Mouse (Mus musculus) retina, adult 2 months (tissue): Measurements from ENCODE around the gene Lamb1.

Experiments
- DNase-seq: peaks from one replicate; pipeline ENCODE4 v3.0.0-alpha.2; 2012; ENCODE audit warnings: low read depth, low spot score

Gene Lamb1

GRCm38 (mm10) chr12:31283617-31284136 is 18.6 kb downstream of the Lamb1 start:
- DNase-seq, result no peak

GRCm38 (mm10) chr12:31289046-31289445 is 24.0 kb downstream of the Lamb1 start:
- no peak for DNase-seq

DNA sequence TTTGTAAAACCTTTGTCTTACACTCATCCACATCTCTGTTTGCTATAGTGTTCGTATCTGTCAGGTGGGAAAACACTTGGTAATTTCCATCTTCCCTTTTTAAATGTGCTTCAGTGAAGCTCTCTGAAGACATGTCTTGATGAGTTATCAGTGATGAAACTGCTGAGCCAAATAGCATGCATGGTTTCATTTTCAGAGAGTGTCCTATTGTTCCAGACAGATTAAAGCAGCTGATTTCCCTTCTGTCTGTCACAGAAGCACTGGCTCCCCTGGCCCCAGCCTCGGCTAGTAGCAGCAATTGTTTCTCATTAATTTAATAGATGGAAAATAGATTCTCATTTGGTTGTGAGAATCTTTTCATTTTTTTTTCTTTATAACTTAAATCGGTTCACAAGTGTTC is 25.9 kb downstream of the Lamb1 start:
- no peak for DNase-seq

- no peak for DNase-seq
Observed at GRCm38 (mm10) chr12:31293361-31294142, 28.5 kb downstream of the Lamb1 start.

GRCm38 (mm10) chr12:31294526-31294925 is 29.5 kb downstream of the Lamb1 start:
- no peak for DNase-seq

- DNase-seq, result no peak
Observed at GRCm38 (mm10) chr12:31294996-31295395, 30.0 kb downstream of the Lamb1 start.

GRCm38 (mm10) chr12:31295505-31295904 is 30.5 kb downstream of the Lamb1 start:
- DNase-seq, result no peak

DNA sequence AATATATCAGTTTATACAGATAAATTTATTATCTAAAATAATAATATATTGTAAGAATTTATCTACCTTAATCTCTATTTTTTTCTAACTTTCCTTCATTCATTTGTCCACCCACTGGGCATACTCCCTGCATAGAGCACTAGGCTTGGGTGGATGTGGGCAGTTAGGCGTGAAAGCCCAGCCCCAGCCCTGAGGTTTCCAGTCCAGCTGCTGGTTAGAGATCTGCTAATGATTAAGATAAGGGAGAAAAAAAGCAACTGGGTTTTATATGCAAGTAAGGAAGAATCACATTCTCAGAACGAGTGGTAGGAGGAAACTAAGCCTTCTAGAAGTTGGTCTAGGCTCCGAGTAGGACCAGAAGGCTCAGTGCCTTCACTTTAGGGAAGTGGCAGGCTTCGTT is 31.1 kb downstream of the Lamb1 start:
- DNase-seq, result no peak

- DNase-seq, result no peak
Observed at GRCm38 (mm10) chr12:31298122-31298521, 33.1 kb downstream of the Lamb1 start.

DNA sequence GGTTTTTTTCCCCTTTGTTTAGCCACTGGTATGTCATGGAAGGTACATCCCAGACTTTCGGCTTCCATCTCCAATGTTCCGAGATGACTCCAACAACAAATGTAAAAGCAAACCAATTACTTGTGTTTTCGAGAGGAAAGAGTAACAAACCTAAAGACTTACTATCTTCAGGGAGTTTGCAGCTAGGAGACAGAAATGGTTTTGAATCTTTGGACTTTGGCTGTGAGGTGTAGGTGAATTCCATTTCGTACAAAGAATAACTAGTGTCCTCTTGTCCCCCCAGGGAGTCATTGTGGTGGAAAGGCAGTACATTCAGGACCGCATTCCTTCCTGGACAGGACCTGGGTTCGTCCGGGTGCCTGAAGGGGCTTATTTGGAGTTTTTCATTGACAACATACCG is 33.5 kb downstream of the Lamb1 start:
- DNase-seq, result no peak

DNA sequence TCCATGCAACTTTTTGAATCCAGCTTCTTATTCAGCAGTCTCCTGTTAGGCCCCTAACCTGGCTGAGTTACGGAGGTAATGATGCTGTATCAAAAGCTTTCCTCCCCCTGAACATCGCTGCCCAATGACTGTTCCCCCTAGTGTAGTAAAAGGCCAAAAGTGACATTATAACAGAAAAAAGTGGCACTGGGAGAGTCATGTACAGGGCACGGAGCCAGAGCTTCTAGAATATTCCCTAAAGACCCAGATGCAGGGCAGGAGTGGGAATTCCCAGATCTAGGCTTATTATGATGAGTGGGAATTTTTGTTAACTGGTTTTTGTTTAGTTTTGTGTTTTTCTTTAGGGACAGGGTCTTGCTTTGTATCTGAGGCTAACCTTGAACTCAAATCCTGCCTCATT is 34.1 kb downstream of the Lamb1 start:
- no peak for DNase-seq

GRCm38 (mm10) chr12:31299676-31300197 is 34.7 kb downstream of the Lamb1 start:
- DNase-seq, result no peak

DNA sequence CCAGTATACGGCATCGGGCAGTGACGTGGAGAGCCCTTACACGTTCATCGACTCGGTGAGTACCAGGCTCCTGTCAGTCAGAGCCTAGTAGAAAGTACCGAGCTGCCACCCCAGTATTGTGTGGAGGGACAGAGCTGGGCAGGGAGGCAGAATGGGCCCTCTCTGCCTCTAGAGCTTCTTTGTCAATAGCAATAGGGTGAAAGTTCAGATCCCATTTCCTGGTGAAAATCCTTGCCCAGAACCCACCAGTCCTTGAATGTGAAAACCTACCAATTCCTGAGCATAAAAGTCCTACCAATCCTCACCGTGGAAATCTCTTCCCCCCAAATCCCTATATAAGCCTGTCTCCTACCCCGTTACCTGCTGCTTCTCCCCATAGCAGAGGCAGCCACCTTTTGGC is 35.2 kb downstream of the Lamb1 start:
- no peak for DNase-seq

GRCm38 (mm10) chr12:31302266-31302665 is 37.2 kb downstream of the Lamb1 start:
- DNase-seq, result no peak

GRCm38 (mm10) chr12:31302766-31303511 is 37.9 kb downstream of the Lamb1 start:
- no peak for DNase-seq

DNA sequence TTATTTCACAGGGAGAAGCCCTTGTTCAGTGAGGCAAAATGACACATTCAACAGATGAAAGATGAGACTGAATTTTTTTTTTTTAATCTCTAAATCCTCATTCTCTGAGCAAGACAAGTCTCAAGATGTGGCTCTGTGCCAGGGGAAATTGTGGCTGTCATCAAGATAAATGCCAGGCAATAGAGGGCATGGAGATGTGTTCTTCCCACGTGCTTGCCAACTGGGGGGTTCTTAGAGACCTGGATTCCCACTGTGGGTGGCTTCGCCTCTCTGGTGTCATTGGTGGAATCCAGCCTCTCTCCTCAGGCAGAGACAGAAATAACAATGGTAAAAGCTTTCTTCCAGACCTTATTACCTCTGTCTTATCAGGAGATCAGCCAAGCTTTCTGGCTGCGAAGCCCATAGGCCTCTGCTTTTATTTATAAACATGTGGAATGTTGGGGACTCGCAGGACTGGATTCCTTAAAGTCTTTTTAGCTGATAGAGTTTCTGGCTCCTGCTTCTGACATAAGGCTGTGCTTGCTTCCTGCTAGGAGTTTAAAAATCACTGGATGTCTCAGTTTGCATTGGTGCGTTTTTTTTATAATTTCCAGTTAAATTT is 41.1 kb downstream of the Lamb1 start:
- no peak for DNase-seq

GRCm38 (mm10) chr12:31307011-31307410 is 42.0 kb downstream of the Lamb1 start:
- no peak for DNase-seq

DNA sequence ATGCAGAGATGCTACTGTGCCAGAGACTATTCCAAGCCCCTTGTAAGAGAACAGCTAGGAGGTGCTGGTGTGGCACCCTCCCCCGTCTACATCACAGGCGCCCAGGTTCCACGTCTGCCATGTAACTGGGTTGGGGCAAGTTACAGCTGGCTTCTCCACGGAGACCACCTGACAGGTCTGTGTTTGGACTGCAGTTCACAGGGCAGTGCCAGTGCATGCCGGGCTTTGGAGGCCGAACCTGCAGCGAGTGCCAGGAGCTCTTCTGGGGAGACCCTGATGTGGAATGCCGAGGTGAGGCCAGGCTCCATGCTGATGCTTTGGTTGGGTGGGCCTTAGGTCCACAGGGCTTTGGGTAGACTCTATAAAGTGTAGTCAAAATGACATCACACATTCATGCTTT is 42.7 kb downstream of the Lamb1 start:
- DNase-seq, result no peak

DNA sequence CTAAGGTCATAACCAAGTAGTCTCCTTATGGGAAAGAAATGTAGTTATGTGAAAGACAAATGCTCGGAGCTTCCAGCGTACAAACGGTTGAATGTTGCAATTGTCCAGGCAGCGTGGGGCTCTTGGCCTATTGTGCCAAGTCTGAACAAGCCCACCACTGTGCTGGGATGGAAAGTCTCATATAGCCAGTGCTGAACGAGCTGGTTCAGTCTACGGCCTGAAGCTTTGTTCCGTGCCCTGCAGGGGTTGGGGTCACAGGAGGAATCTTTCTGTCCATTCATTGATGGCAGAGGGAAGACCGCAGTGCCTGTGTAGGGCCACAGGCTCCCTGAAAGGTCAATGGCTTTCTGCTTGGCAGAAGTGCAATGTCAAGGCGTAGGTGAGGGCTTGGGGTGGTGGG is 45.7 kb downstream of the Lamb1 start:
- DNase-seq, result no peak

- DNase-seq, result no peak
Observed at GRCm38 (mm10) chr12:31311671-31312265, 46.7 kb downstream of the Lamb1 start.

GRCm38 (mm10) chr12:31312281-31312680 is 47.2 kb downstream of the Lamb1 start:
- no peak for DNase-seq

DNA sequence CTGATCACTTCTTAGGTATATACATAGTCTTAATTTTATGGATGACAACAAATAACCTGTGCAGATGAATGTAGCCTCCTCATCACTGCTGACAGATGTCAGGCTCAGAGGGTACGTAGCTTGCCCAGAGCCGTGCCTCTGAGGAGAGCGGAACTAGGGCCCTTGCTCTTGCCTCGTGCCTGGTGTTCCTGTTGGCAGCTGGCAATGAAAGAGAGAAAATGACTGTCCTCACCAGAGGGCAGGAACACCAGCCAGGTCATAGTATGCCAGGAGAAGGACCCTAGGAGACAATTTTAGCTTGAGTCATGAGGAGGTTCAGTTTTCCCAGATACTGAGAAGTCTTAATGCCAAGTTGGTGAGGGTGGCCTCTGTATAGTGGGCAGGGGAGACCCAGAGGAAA is 48.1 kb downstream of the Lamb1 start:
- DNase-seq, result no peak
